Mouse (Mus musculus): ENCODE measurements around the gene Trank1.

DNA sequence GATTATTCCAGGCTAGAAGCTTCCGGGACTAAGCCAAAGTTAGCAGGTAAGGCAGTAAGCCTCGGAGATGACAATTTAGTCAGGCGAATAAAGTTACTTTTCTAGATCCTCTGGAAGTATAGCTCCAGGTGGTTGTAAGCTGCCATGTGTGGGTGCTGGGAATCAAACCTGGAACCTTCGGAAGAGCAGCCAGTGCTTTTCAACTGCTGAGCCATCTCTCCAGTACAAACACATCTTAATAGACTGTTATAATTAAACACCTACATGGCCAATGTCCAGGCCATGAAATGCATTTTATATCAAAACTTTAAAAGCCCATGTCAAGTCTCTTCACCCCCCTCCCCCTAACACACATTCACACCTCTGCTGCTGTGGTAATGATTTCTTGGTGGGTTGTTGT lies 23.6 kb upstream of the Trank1 start:
- TF ChIP-seq CTCF (IDR thresholded peaks at IDR 0.05; ENCODE audit: control insufficient read depth, insufficient read depth, low read length) (no peak), POLR2A (IDR thresholded peaks at IDR 0.05; ENCODE audit: borderline replicate concordance, control insufficient read depth, low read depth, low read length) (no peak)

All from bone marrow, adult 2 months (tissue).